Mouse (Mus musculus) embryonic fibroblast, embryonic 13.5 days (primary cell): ENCODE measurements around the gene Fbxl3.

ENCODE experiments used
- CTCF ChIP-seq: IDR thresholded peaks from 2 replicates; pipeline ENCODE4 v1.5.1; 2011; ENCODE audit warnings: mild to moderate bottlenecking, control low read depth, low read length, moderate library complexity, borderline replicate concordance; ENCODE audit not compliant: insufficient read depth
- POLR2A ChIP-seq: IDR thresholded peaks from 2 replicates; pipeline ENCODE4 v1.6.1; 2011; ENCODE audit warnings: low read depth, mild to moderate bottlenecking, control low read depth, low read length, moderate library complexity

DNA sequence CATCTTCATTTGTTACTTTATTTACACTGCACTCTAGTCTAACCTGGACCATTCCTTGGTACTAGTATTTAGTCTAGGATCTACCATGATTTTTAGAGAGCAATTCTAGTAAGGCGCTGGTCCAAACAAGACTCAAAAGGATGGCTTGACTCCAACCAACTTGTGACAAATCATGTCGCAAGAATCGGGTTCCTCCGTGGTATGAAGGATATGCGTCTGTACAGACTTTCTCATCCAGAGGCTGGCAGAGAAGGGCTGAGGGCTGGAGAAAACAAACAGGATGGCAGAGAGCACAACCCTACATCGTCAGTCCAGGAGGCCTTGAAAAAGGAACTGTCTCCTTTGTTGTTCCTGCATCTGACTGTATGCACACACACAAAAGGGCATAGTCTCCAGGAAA, 2.7 kb downstream of the Fbxl3 start:
- TF ChIP-seq CTCF (no peak), POLR2A (no peak)
